ENCODE assay signal across 14 mouse cellular contexts in genomic region chr12:45042591-45043091, GRCm38 (mm10). TPM values are rescaled to one million over a fixed set of nuclear protein-coding genes. Genes with fewer than 3 reads are reported as not detected.
A peak's percentile ranks its signal among the peaks of the same experiment; 100 is the strongest.
DNase-seq lines count a peak whose midpoint lies in the region; ATAC-seq lines count a peak whose summit lies in the region.
"Had no signal": no experiment of that assay in that cellular context is flagged by ENCODE, and none has a peak within 500 bp of the region (broad histone marks: within the 10 kb centered on the region; RNA-seq: fewer than 3 reads in every experiment).

No protein-coding gene starts in this region.

- no peaks in the 10 kb centered on the region for H3K9me3 ChIP-seq in forebrain, embryonic 11.5 days (ENCODE audit: control insufficient read depth, low read length)
- H3K9me3 ChIP-seq in forebrain, embryonic 14.5 days (replicated peaks; ENCODE audit: control insufficient read depth, low read length): no peaks in the 10 kb centered on the region
- no peaks in the 10 kb centered on the region for H3K9me3 ChIP-seq in kidney, embryonic 16.5 days (ENCODE audit: low read length)

- WGBS in forebrain, embryonic 11.5 days: 33% methylated on average over 10 of the region's 10 CpGs
- WGBS in forebrain, embryonic 14.5 days: 24% methylated on average over 10 of the region's 10 CpGs
- WGBS in kidney, embryonic 16.5 days: 62% methylated on average over 10 of the region's 10 CpGs

- H3K36me3 ChIP-seq in forebrain, embryonic 11.5 days (ENCODE audit: control insufficient read depth, insufficient read depth, low read length): no peaks in the 10 kb centered on the region
- no peaks in the 10 kb centered on the region for H3K36me3 ChIP-seq in forebrain, embryonic 14.5 days (ENCODE audit: control insufficient read depth, insufficient read depth, low read length)
- H3K36me3 ChIP-seq in kidney, embryonic 16.5 days (ENCODE audit: insufficient read depth, low read length): no peaks in the 10 kb centered on the region

- H3K27ac ChIP-seq in forebrain, embryonic 11.5 days (ENCODE audit: low read depth, low read length): no peak overlapping the region
- no peak overlapping the region for H3K27ac ChIP-seq in forebrain, embryonic 14.5 days (ENCODE audit: low read depth, low read length)
- H3K27ac ChIP-seq in kidney, embryonic 16.5 days (ENCODE audit: low read length): no peak overlapping the region
- H3K27ac ChIP-seq: kidney, postnatal 0 days; liver, embryonic 14.5 days had no signal

- no peaks in the 10 kb centered on the region; the same call in 1 of the 2 replicates for H3K4me1 ChIP-seq in forebrain, embryonic 11.5 days (replicated peaks; ENCODE audit: control insufficient read depth, insufficient read depth, low read length)
- H3K4me1 ChIP-seq in forebrain, embryonic 14.5 days (ENCODE audit: control insufficient read depth, insufficient read depth, low read length): no peaks in the 10 kb centered on the region
- peaks cover 15% of the 10 kb centered on the region for H3K4me1 ChIP-seq in kidney, embryonic 16.5 days (ENCODE audit: insufficient read depth, low read length)

- DNase-seq in forebrain, embryonic 11.5 days (ENCODE audit: low spot score): no peak
- DNase-seq in forebrain, embryonic 14.5 days (ENCODE audit: low spot score): no peak
- no peak for DNase-seq in kidney, adult 18-20 months
- peak; percentile 50 for DNase-seq in testis, postnatal 10 days (ENCODE audit: low spot score)
- DNase-seq in testis, postnatal 14 days (ENCODE audit: low spot score): no peak
- no peak for DNase-seq in MN1 (ENCODE audit: low spot score)
- no peak for DNase-seq in spleen, postnatal 10 days (ENCODE audit: low spot score in 2 of 2)
- DNase-seq: adrenal gland, adult 8-10 months; gastrocnemius, postnatal 14 days; layer of hippocampus, adult 9-11 months had no signal

- peak; percentile 50; the same call in 1 of the 2 replicates for ATAC-seq in forebrain, embryonic 11.5 days (replicated peaks; ENCODE audit: low FRiP score)
- no peak for ATAC-seq in forebrain, embryonic 14.5 days
- ATAC-seq in kidney, embryonic 16.5 days (ENCODE audit: low FRiP score, low TSS enrichment): peak; percentile 32; the same call in 1 of the 2 replicates

- no peak overlapping the region for H3K4me3 ChIP-seq in forebrain, embryonic 11.5 days (ENCODE audit: low read depth, low read length)
- no peak overlapping the region for H3K4me3 ChIP-seq in forebrain, embryonic 14.5 days (ENCODE audit: low read depth, low read length)
- H3K4me3 ChIP-seq in kidney, embryonic 16.5 days (ENCODE audit: low read length): no peak overlapping the region
- H3K4me3 ChIP-seq: erythroblast, embryonic 14.5 days had no signal

- no peak overlapping the region for H3K4me2 ChIP-seq in forebrain, embryonic 11.5 days (ENCODE audit: low read depth, low read length, severe bottlenecking)
- no peak overlapping the region for H3K4me2 ChIP-seq in forebrain, embryonic 14.5 days (ENCODE audit: low read length)
- no peak overlapping the region for H3K4me2 ChIP-seq in kidney, embryonic 16.5 days (replicated peaks; ENCODE audit: low read depth, low read length)

- no peak overlapping the region for H3K9ac ChIP-seq in forebrain, embryonic 11.5 days (ENCODE audit: low read length)
- H3K9ac ChIP-seq in forebrain, embryonic 14.5 days (ENCODE audit: low read length): no peak overlapping the region
- H3K9ac ChIP-seq in kidney, embryonic 16.5 days (replicated peaks; ENCODE audit: low read length): no peak overlapping the region
- H3K9ac ChIP-seq: liver, embryonic 14.5 days had no signal

- no peaks in the 10 kb centered on the region for H3K27me3 ChIP-seq in forebrain, embryonic 11.5 days (ENCODE audit: control insufficient read depth, insufficient read depth, low read length)
- no peaks in the 10 kb centered on the region for H3K27me3 ChIP-seq in forebrain, embryonic 14.5 days (replicated peaks; ENCODE audit: control insufficient read depth, insufficient read depth, low read length)
- H3K27me3 ChIP-seq in kidney, embryonic 16.5 days (ENCODE audit: insufficient read depth, low read length): no peaks in the 10 kb centered on the region

RNA-seq across cellular contexts. Expression of gene Stxbp6, which starts 31.9 kb away (rescaled TPM):
- 16.9 and 18.3 TPM in 2 replicates for polyA plus RNA-seq in forebrain, embryonic 11.5 days (2014; fragmentation: Nextera tagmentation; extraction: Ambion mirVana)
- 6.9 and 9.0 TPM in 2 replicates for polyA plus RNA-seq in forebrain, embryonic 14.5 days (2014; fragmentation: Nextera tagmentation; extraction: Ambion mirVana)
- 29.1 and 35.6 TPM in 2 replicates for polyA plus RNA-seq in kidney, embryonic 16.5 days (2015; fragmentation: Nextera tagmentation; extraction: Ambion mirVana)
- polyA plus RNA-seq: erythroblast, embryonic 14.5 days had no signal
